Mouse (Mus musculus) T-helper 1 cell (primary cell): ENCODE results near the gene Col5a1.

Experiments used
- in situ Hi-C: fragments of 300-600 bp; cut with MboI, MseI; formaldehyde crosslinking; loops from one replicate; pipeline ENCODE4 v1.15.1; 2025; ENCODE audit warnings: high pct_unique_total_duplicates

The Col5a1 gene

GRCm38 (mm10) chr2:27918106-27918505, 31.9 kb downstream of the Col5a1 start:
- in situ Hi-C loops, result no loop called here

GRCm38 (mm10) chr2:27919309-27919850, 33.2 kb downstream of the Col5a1 start:
- in situ Hi-C loops, result no loop called here

- in situ Hi-C loops, result no loop called here
Measured at GRCm38 (mm10) chr2:27922053-27922452, 35.8 kb downstream of the Col5a1 start.

- in situ Hi-C loops, result no loop called here
Measured at GRCm38 (mm10) chr2:27923718-27924117, 37.5 kb downstream of the Col5a1 start.

GRCm38 (mm10) chr2:27924463-27924862, 38.2 kb downstream of the Col5a1 start:
- in situ Hi-C loops, result no loop called here

GRCm38 (mm10) chr2:27926478-27927165, 40.4 kb downstream of the Col5a1 start:
- in situ Hi-C loops, result no loop called here

GRCm38 (mm10) chr2:27930471-27931015, 44.3 kb downstream of the Col5a1 start:
- in situ Hi-C loops, result no loop called here

GRCm38 (mm10) chr2:27931130-27931529, 44.9 kb downstream of the Col5a1 start:
- in situ Hi-C loops, result no loop called here

- in situ Hi-C loops, result no loop called here
Measured at GRCm38 (mm10) chr2:27931971-27932370, 45.7 kb downstream of the Col5a1 start.

GRCm38 (mm10) chr2:27934269-27934668, 48.0 kb downstream of the Col5a1 start:
- in situ Hi-C loops, result no loop called here

- in situ Hi-C loops, result no loop called here
Measured at GRCm38 (mm10) chr2:27934831-27935230, 48.6 kb downstream of the Col5a1 start.

GRCm38 (mm10) chr2:27935441-27935840, 49.2 kb downstream of the Col5a1 start:
- in situ Hi-C loops, result no loop called here

GRCm38 (mm10) chr2:27936607-27937191, 50.5 kb downstream of the Col5a1 start:
- in situ Hi-C loops, result no loop called here

- in situ Hi-C loops, result no loop called here
Measured at GRCm38 (mm10) chr2:27939433-27939832, 53.2 kb downstream of the Col5a1 start.

- in situ Hi-C loops, result no loop called here
Measured at GRCm38 (mm10) chr2:27940144-27940543, 53.9 kb downstream of the Col5a1 start.

GRCm38 (mm10) chr2:27947252-27947651, 61.0 kb downstream of the Col5a1 start:
- in situ Hi-C loops, result no loop called here

- in situ Hi-C loops, result no loop called here
Measured at GRCm38 (mm10) chr2:27947917-27948316, 61.7 kb downstream of the Col5a1 start.

GRCm38 (mm10) chr2:27953866-27954265, 67.6 kb downstream of the Col5a1 start:
- in situ Hi-C loops, result no loop called here

GRCm38 (mm10) chr2:27954924-27955323, 68.7 kb downstream of the Col5a1 start:
- in situ Hi-C loops, result no loop called here

- in situ Hi-C loops, result no loop called here
Measured at GRCm38 (mm10) chr2:27956751-27957150, 70.5 kb downstream of the Col5a1 start.

- in situ Hi-C loops, result no loop called here
Measured at GRCm38 (mm10) chr2:27957184-27957583, 71.0 kb downstream of the Col5a1 start.

- in situ Hi-C loops, result no loop called here
Measured at GRCm38 (mm10) chr2:27959275-27959674, 73.0 kb downstream of the Col5a1 start.

- in situ Hi-C loops, result no loop called here
Measured at GRCm38 (mm10) chr2:27961190-27961589, 75.0 kb downstream of the Col5a1 start.
